Mouse (Mus musculus) heart, adult 2 months (tissue): ENCODE data around the gene Tspan9. TPM values are rescaled to one million over a fixed set of nuclear protein-coding genes. Genes with fewer than 3 reads are reported as not detected.
A peak's percentile ranks its signal among the peaks of the same experiment; 100 is the strongest.

Experiments
- DNase-seq, 2 experiments: peaks; one replicate each; pipeline ENCODE4 v3.0.0; 2021
- H3K27ac ChIP-seq: fragments of 200-600 bp; 2 replicates; pipeline ENCODE4 v1.8.1; 2022
- H3K27me3 ChIP-seq: fragments of 200-500 bp; 2 replicates; pipeline ENCODE4 v1.6.1; 2012; ENCODE audit warnings: mild to moderate bottlenecking, low read length, inconsistent platforms, mixed read lengths; ENCODE audit not compliant: control insufficient read depth, insufficient read depth
- H3K36me3 ChIP-seq: fragments of 200-500 bp; 2 replicates; pipeline ENCODE4 v1.6.1; 2012; ENCODE audit warnings: low read length, inconsistent platforms; ENCODE audit not compliant: control insufficient read depth, insufficient read depth
- H3K4me1 ChIP-seq: fragments of 200-500 bp; 2 replicates; pipeline ENCODE4 v1.6.1; 2011; ENCODE audit warnings: low read length; ENCODE audit not compliant: control insufficient read depth, insufficient read depth
- H3K4me3 ChIP-seq: fragments of 200-600 bp; 2 replicates; pipeline ENCODE4 v1.8.1; 2022
- H3K79me2 ChIP-seq: fragments of 200-500 bp; replicated peaks from 2 replicates; pipeline ENCODE4 v1.6.1; 2012; ENCODE audit warnings: mild to moderate bottlenecking, inconsistent platforms, low read length, moderate library complexity, mixed read lengths; ENCODE audit not compliant: control insufficient read depth, insufficient read depth
- H3K9ac ChIP-seq: fragments of 200-500 bp; 2 replicates; pipeline ENCODE4 v1.6.1; 2012; ENCODE audit warnings: low read depth, mild to moderate bottlenecking, control low read depth, inconsistent platforms, low read length, mixed read lengths
- CTCF ChIP-seq: fragments of 200-600 bp; IDR thresholded peaks from 2 replicates; pipeline ENCODE4 v1.8.1; 2022; ENCODE audit warnings: antibody characterized with exemption, mild to moderate bottlenecking, moderate library complexity
- EP300 ChIP-seq: fragments of 200-500 bp; IDR thresholded peaks from 2 replicates; pipeline ENCODE4 v1.6.1; 2011; ENCODE audit warnings: low read depth, low read length, control low read depth; ENCODE audit not compliant: insufficient read depth
- POLR2A ChIP-seq: fragments of 200-500 bp; IDR thresholded peaks from 2 replicates; pipeline ENCODE4 v1.6.1; 2011; ENCODE audit warnings: mild to moderate bottlenecking, low read depth, low read length, control low read depth; ENCODE audit not compliant: insufficient read depth
- WGBS: fragments of 180-500 bp; shearing (Covaris S2); methylation state at CpG from one replicate; pipeline ENCODE4 v1.1.7; 2018; 5-methylcytosine and 5-hydroxymethylcytosine counted together
- intact Hi-C: fragments of 180-260 bp; cut with DNase I; formaldehyde crosslinking; loops from one replicate; pipeline ENCODE4 v1.15.1; 2025
- polyA plus RNA-seq: library from polyadenylated mRNA; depleted of rRNA; stranded (reverse); fragments of >200 nt; gene quantifications from 2 replicates; pipeline ENCODE4 v1.2.3, GENCODE M21; 2012
- total RNA-seq, 2 experiments: library from RNA; stranded (reverse); gene quantifications; 2 replicates each; pipeline ENCODE4 v1.2.3; 2021

The Tspan9 gene
- total and polyA plus RNA-seq, 3 experiments = 84.9 to 104 (median 88.5) TPM

- TF ChIP-seq EP300 = no peak
- DNase-seq = no peak
- intact Hi-C loops = no loop called here
- H3K27me3 ChIP-seq = no peaks in the 10 kb centered on the region
- 70% methylated on average over 12 of the region's 12 CpGs for WGBS
- H3K79me2 ChIP-seq = no peaks in the 10 kb centered on the region
- H3K36me3 ChIP-seq = no peaks in the 10 kb centered on the region
- H3K27ac ChIP-seq = peak overlapping the region; percentile 93
- no peak overlapping the region; the same call in 1 of the 2 replicates for H3K9ac ChIP-seq
- H3K4me3 ChIP-seq = no peak overlapping the region
- peaks cover 22% of the 10 kb centered on the region for H3K4me1 ChIP-seq
These were observed 154.4 kb downstream of the Tspan9 start for GRCm38 (mm10) chr6:127988944-127989494.

GRCm38 (mm10) chr6:127987374-127987773 lies 156.0 kb downstream of the Tspan9 start:
- peak; percentile 42 to 45 for DNase-seq
- WGBS = 64% methylated on average over 14 of the region's 14 CpGs
- no peak for TF ChIP-seq POLR2A
- TF ChIP-seq EP300 = no peak
- no peak for TF ChIP-seq CTCF
- intact Hi-C loops = no loop called here
- H3K4me3 ChIP-seq = no peak overlapping the region
- peaks cover 23% of the 10 kb centered on the region for H3K4me1 ChIP-seq
- peak overlapping the region; percentile 89 for H3K27ac ChIP-seq
- no peaks in the 10 kb centered on the region for H3K36me3 ChIP-seq
- H3K27me3 ChIP-seq = no peaks in the 10 kb centered on the region
- no peaks in the 10 kb centered on the region for H3K79me2 ChIP-seq
- no peak overlapping the region for H3K9ac ChIP-seq

DNA sequence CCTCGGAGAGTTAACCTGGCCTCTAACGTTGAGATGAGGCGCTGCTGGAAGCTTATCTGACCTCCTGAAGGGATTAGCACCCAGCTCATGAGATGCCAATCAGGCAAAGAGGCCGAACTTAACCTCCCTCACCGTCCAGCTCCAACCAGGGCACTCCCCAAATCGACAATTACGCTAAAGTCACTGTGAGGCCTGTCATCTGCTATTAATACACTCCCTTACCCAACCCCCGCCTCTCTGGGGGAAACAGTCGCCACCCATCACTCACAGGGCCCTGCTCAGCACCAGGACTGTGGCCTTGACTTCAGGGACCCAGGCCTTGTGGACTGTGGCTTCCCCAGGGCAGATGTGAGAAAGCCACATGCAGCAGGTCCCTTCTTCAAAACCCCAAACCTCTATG lies 157.0 kb downstream of the Tspan9 start:
- Histone ChIP-seq H3K79me2 (no peaks in the 10 kb centered on the region), H3K27ac (peak overlapping the region; percentile 89)
- no peak for TF ChIP-seq CTCF
- TF ChIP-seq POLR2A = no peak
- TF ChIP-seq EP300 = no peak

DNA sequence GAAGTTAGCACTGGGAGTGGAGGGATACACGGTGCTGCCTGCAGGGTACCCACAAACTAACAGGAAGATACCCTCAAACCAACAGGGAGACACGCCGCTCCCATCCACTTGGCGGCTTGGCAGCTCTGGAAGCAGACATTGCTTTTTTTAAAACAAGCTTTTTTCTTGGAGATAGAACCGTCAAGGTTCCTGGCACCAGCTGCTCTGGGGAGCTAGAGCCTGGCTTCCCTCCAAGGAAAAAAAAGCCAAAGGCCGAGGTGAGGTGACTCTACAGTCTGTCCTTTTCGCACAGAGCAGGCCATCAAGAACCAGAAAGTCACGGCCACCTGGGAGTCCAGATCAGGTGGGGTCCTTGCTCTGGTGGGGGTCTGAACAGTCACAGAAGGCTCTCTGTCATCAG lies 162.2 kb downstream of the Tspan9 start:
- TF ChIP-seq CTCF (0 out of 2 replicates have a peak, but pooled peaks have one; percentile 3), EP300 (no peak)
- WGBS = 19% methylated on average over 8 of the region's 8 CpGs
- H3K79me2 ChIP-seq = no peaks in the 10 kb centered on the region; the same call in 1 of the 2 replicates
- H3K27me3 ChIP-seq = no peaks in the 10 kb centered on the region
- no peaks in the 10 kb centered on the region for H3K36me3 ChIP-seq
- peaks cover 10% of the 10 kb centered on the region for H3K4me1 ChIP-seq
- no peak overlapping the region for H3K27ac ChIP-seq
- intact Hi-C loops = no loop called here
- H3K9ac ChIP-seq = no peak overlapping the region
- DNase-seq = peak in 1 of 2 experiments; percentile 42
- H3K4me3 ChIP-seq = no peak overlapping the region

More for the DNA sequence above, 157.0 kb downstream of the Tspan9 start:
- Histone ChIP-seq H3K4me3 (no peak overlapping the region), H3K36me3 (no peaks in the 10 kb centered on the region), H3K27me3 (no peaks in the 10 kb centered on the region), H3K4me1 (peaks cover 18% of the 10 kb centered on the region), H3K9ac (peak overlapping the region; percentile 16; the same call in 1 of the 2 replicates)
- 46% methylated on average over 9 of the region's 9 CpGs for WGBS
- intact Hi-C loops = no loop called here
- DNase-seq = peak; percentile 47 to 67

- intact Hi-C loops = no loop called here
- Histone ChIP-seq H3K27me3 (no peaks in the 10 kb centered on the region), H3K4me1 (peaks cover 7% of the 10 kb centered on the region), H3K4me3 (no peak overlapping the region), H3K9ac (no peak overlapping the region), H3K36me3 (no peaks in the 10 kb centered on the region), H3K27ac (no peak overlapping the region), H3K79me2 (no peaks in the 10 kb centered on the region; the same call in 1 of the 2 replicates)
- no peak for TF ChIP-seq EP300
- TF ChIP-seq POLR2A = no peak
- no peak for TF ChIP-seq CTCF
- no peak for DNase-seq
- 69% methylated on average over 11 of the region's 11 CpGs for WGBS
These were observed 162.9 kb downstream of the Tspan9 start for GRCm38 (mm10) chr6:127980381-127981045.

DNA sequence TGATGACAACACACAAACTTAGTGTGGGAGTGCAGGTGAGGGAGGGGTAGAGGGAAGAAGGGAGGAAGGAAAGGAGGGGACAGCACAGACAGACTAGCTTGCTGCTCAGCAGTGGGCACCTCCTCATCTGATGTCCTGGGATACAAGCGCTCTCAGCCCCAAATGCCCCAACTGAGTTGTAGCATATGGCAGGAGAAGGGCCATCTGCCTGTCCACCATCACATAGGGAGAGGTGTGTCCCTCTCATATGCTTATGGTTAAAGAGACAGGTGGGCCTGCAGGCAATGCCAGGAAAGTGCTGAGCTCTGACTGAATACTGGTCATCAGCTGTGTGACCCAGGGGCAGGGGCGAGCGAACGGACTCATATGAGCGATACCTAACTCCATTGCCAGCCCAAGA lies 163.6 kb downstream of the Tspan9 start:
- Histone ChIP-seq H3K9ac (no peak overlapping the region), H3K36me3 (no peaks in the 10 kb centered on the region), H3K4me1 (peaks cover 7% of the 10 kb centered on the region), H3K79me2 (no peaks in the 10 kb centered on the region; the same call in 1 of the 2 replicates), H3K4me3 (no peak overlapping the region), H3K27ac (no peak overlapping the region), H3K27me3 (no peaks in the 10 kb centered on the region)
- 96% methylated on average over 5 of the region's 5 CpGs for WGBS
- intact Hi-C loops = loop anchor here (10.0 kb wide), 1 partner anchor 325 kb away; the partner anchor contains the start of gene Tead4
- no peak for DNase-seq
- TF ChIP-seq CTCF = no peak
- no peak for TF ChIP-seq POLR2A
- TF ChIP-seq EP300 = no peak
